Mouse (Mus musculus): Measurements from ENCODE around the gene Haus4. TPM values are rescaled to one million over a fixed set of nuclear protein-coding genes. Genes with fewer than 3 reads are reported as not detected.

Gene Haus4
- 7.2 and 8.2 TPM in 2 replicates for polyA plus RNA-seq (2012; rRNA removed)

DNA sequence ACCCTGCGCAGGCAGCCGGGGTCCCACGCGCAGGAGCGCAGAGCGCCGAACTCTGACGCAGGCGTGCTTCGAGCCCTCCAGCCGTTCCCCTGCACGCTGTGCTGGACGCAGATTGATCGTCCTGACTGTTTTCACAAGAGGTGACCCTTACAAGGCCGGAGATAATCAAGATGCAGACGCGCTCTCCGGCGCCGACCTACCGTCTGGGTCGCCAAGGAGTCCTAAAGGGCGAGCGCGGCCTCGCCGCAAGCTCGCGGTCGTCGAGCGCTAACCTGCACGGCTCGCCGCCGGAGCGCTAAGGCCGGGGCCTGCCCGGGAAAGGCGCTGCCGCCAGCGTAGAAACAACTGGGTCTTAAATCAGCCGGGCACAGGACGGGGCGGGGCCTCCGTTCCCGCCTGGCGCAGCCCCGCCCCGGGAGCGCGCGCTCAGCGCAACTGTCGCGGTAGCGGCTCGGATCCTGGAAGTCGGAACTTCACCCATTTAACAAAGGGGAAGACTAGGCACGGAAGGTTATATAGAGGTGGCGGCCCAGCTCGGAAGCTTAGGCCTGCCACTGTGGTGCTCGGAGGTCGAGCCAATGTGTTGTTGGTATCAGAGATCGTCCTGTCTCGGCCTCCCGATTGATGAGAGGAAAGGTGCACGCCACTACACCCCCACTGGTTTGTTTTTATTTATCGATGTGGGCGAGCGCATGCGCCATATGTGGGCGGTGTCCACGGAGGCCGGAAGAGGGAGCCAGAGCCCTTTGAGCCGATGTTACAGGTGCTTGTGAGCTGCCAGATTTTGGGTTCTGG is at the start of gene Haus4:
Gene Haus4, minus strand, starts transcription at position 642 of the 795 bp plus-strand sequence.
- DNase-seq (ENCODE audit: extremely low spot score in 1 of 2, low spot score in 1 of 2), result peak in 1 of 2 experiments; percentile 63

DNA sequence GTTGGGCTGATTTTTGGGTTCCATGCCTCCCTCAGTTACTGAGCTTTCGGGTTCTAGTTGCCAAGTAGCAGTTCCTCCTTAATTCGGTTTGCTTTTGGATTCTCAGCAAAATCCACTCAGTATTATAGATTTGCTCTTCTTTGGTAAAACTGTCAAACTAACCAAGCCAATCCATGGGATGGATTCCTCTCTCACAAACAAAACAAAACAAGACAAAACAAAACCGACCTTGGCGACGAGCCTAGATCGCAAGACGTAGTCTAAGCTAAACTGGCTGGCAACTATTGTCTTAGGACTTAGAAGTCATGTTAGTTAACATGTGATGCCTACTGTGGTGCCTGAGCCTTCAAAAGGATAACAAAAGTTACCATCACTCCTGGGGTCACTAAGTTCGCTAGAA is 49.3 kb upstream of the Haus4 start:
- DNase-seq (ENCODE audit: extremely low spot score in 1 of 2, low spot score in 1 of 2), result no peak

GRCm38 (mm10) chr14:54603038-54603654 is 48.7 kb upstream of the Haus4 start:
- peak; percentile 92 to 97 for DNase-seq (ENCODE audit: extremely low spot score in 1 of 2, low spot score in 1 of 2)

GRCm38 (mm10) chr14:54602613-54603012 is 48.2 kb upstream of the Haus4 start:
- DNase-seq (ENCODE audit: extremely low spot score in 1 of 2, low spot score in 1 of 2), result no peak

GRCm38 (mm10) chr14:54601601-54602000 is 47.2 kb upstream of the Haus4 start:
- DNase-seq (ENCODE audit: extremely low spot score in 1 of 2, low spot score in 1 of 2), result no peak

DNA sequence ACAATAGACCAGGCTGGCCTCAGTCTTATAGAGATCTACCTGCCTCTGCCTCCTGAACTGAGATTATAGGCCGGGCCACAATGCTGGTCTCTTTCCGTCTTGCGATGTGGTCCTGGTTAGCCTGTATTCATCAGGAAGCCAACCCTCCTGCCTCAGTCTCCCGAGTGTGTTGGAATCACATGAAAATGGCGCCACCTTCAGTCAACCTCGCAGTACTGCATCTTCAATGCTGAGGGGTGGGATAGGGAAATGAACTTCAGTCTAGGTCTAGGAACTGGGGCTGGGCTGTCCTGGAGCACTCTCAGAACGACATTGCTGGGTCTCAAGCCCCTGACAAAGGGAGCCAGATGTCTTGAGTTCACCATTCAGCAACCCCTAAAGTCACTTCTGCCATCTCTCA is 42.7 kb upstream of the Haus4 start:
- DNase-seq (ENCODE audit: extremely low spot score in 1 of 2, low spot score in 1 of 2), result no peak

DNA sequence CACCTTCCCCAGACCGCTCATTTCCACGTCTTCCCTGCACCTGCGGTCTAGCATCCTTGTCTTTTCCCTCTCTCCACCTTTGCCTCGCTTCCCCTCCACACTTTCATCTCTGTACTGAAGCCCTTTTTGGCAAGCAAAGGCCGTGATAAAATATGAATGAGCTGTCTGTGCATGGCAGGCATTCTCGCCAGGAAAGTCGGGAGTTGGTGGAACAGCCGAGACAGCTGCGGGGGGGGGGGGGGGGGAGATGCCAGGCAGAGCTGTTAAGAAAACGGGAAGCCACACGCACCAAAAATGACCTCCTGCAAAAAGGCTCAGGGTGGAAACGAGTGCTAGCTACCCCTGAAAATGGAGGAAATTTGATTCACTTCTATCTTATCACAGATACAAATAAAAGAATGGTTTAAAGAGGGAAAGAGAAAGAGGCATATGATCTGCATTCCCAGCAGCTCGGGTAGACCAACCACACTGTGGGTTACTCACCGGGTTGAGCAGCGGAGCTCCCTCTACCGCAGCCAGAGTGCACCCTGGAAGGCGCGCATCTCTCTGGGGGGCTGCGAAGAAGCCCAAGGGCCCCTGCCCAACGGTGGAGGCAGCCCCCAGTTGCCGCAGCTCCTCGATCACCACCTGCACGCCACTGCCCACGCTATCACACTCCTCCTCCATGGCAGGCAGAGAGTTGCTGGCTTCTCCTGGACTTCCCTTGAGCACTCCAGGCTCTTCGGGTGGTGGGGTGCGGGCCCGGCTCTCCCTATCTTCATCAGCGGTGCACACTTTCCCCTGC is 40.4 kb upstream of the Haus4 start:
- DNase-seq (ENCODE audit: extremely low spot score in 1 of 2, low spot score in 1 of 2), result peak in 1 of 2 experiments; percentile 70

DNA sequence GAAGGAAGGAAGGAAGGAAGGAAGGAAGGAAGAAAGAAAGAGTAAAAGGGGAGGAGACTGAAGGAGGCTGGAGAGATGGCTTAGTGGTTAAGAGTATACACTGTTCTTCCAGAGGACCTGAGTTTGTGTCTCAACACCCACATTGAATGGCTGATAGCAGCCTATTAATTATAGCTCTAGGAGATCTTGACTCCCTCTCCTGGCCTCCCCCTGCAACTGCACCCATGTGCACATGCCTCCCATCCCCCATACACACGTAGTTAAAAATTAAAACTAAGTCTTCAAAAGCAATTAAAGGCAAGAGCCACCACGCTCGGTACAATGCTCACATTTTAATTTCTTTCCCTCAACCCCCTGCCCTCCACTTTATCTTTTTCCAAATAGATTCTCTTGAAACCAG is 39.6 kb upstream of the Haus4 start:
- no peak for DNase-seq (ENCODE audit: extremely low spot score in 1 of 2, low spot score in 1 of 2)

GRCm38 (mm10) chr14:54592319-54592934 is 38.0 kb upstream of the Haus4 start:
- DNase-seq (ENCODE audit: extremely low spot score in 1 of 2, low spot score in 1 of 2), result peak in 1 of 2 experiments; percentile 72

- no peak for DNase-seq (ENCODE audit: extremely low spot score in 1 of 2, low spot score in 1 of 2)
Observed at GRCm38 (mm10) chr14:54591056-54591455, 36.6 kb upstream of the Haus4 start.

- DNase-seq (ENCODE audit: extremely low spot score in 1 of 2, low spot score in 1 of 2), result peak in 1 of 2 experiments; percentile 79
Observed at GRCm38 (mm10) chr14:54583681-54584338, 29.4 kb upstream of the Haus4 start.

- DNase-seq (ENCODE audit: extremely low spot score in 1 of 2, low spot score in 1 of 2), result no peak
Observed at GRCm38 (mm10) chr14:54582536-54582935, 28.1 kb upstream of the Haus4 start.

GRCm38 (mm10) chr14:54579638-54580037 is 25.2 kb upstream of the Haus4 start:
- no peak for DNase-seq (ENCODE audit: extremely low spot score in 1 of 2, low spot score in 1 of 2)

- DNase-seq (ENCODE audit: extremely low spot score in 1 of 2, low spot score in 1 of 2), result peak in 1 of 2 experiments; percentile 37
Observed at GRCm38 (mm10) chr14:54578063-54578462, 23.6 kb upstream of the Haus4 start.

DNA sequence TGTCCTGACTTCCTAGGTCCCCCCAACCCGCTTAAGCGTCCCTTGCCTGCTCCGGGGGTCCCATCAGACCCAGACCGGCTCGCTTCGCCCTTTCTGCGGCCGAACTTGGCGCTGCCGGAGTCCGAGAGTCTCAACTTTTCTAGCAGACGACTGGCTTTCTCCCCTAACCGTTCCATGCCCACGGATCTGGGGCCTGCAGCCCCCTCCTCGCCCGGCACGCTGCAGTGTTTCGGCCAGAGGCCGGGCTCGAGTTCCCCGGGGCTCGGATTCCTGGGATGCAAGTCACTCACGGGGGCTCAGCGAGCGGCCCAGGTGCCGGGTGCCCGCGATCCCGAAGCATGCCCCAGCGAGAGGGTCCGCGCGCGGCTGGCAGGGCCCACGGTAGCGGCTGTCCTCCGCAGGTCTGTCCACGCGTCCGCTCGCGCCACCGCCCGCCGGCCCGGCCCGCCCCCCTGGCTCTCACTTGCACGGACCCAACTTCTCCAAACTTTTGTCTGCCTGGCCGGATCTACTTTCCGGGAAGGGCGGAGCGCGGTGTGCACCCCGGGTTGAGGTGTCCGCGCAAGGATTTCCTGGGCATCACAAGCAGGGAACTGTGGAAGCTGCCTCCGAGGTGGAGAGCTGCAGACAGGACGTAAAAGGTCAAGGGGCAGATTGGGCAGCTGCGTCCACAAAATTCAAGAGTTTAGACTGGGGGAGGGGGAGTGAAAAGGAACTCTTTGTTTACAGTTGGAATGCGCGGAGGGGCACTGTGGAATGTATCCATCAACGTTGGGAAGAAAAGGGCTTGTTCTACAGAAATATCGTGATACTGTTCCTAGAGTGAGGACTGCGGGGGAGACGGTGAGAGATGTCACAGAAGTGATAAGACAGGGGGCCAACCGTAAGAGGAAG is 22.9 kb upstream of the Haus4 start, which contains the start of gene Ajuba:
Gene Ajuba, minus strand, starts transcription at position 470 of the 894 bp plus-strand sequence.
- DNase-seq (ENCODE audit: extremely low spot score in 1 of 2, low spot score in 1 of 2), result peak; percentile 41 to 67

GRCm38 (mm10) chr14:54576241-54577088 is 22.0 kb upstream of the Haus4 start:
- no peak for DNase-seq (ENCODE audit: extremely low spot score in 1 of 2, low spot score in 1 of 2)

GRCm38 (mm10) chr14:54575631-54576030 is 21.2 kb upstream of the Haus4 start:
- DNase-seq (ENCODE audit: extremely low spot score in 1 of 2, low spot score in 1 of 2), result no peak

DNA sequence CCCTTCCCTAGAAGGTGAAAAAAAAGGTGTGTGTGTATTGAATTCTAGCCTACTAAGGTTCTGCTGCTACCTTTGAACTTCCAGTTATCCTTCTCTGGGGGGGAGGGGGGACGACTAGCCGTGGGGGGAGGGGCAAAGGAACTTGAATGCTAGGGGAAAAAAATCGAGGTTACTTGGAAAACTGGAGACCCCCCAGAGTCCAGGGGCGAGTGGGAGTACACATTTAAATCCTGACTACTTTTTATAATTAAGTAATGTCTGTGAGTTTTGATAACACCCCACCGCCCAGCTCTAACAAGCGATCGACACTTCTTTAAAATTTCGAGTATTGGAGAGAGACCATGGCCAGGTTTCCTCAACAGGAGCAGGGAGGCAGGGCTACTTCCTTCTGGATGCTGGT is 20.6 kb upstream of the Haus4 start:
- DNase-seq (ENCODE audit: extremely low spot score in 1 of 2, low spot score in 1 of 2), result no peak

Data from frontal cortex, adult 2 months (tissue).